In the genomic region with DNA sequence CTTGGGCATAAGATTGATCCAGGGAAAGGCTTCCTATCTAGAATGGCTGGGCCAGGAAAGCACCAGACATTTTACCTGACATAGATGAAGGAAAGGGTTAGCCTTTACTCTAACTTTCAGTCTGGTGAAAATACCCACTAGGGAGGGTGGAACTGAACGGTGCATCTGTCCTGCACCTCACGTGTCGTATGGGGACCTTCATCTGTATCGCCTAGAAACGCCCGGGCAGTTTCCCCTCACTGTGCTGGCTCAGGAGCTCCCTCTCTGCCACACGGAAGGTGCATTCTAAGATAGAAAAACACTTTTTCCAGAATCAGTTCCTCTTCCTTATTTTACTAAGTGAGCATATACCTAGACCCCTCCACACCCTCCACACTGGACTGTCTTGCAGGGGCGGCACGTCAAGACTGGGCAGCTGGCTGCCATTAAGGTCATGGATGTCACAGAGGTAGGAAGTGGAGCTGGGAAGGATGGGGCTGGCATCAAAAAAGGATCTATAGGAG, we compare ENCODE assay signal across 32 mouse cellular contexts. TPM values are rescaled to one million over a fixed set of nuclear protein-coding genes. Genes with fewer than 3 reads are reported as not detected.
DNase-seq lines count a peak whose midpoint lies in the region; ATAC-seq and TF ChIP-seq lines count a peak whose summit lies in the region.
"Had no signal": no experiment of that assay in that cellular context is flagged by ENCODE, and none has a peak within 500 bp of the region (broad histone marks: within the 10 kb centered on the region; RNA-seq: fewer than 3 reads in every experiment).

No protein-coding gene starts in this region.

- peak; percentile 31; the same call in 1 of the 2 replicates for ATAC-seq in megakaryocyte, adult 5-6 weeks (ENCODE audit: poor library complexity, severe bottlenecking)
- ATAC-seq: CD4-positive, CD25-positive, alpha-beta regulatory T cell, adult 4 months; forebrain, embryonic 13.5 days; forebrain, embryonic 15.5 days; forebrain, postnatal 0 days had no signal

- in situ Hi-C loops in CH12.LX (cut with MboI; ENCODE audit: low pct_ligation_motif_present, low pct_unique_long_range_greater_than_20kb, low sequenced_read_pairs), result no loop called here

- 0 out of 2 replicates have a peak overlapping the region, but pooled peaks have one; percentile 2 for H3K27ac ChIP-seq in left cerebral cortex, adult 2 months
- peak overlapping the region; percentile 33; the same call in 1 of the 2 replicates for H3K27ac ChIP-seq in CH12.LX (ENCODE audit: insufficient read depth, low read depth)
- H3K27ac ChIP-seq: embryonic facial prominence, embryonic 13.5 days; embryonic facial prominence, embryonic 15.5 days; forebrain, embryonic 10.5 days; forebrain, embryonic 13.5 days; forebrain, embryonic 15.5 days had no signal

- TF ChIP-seq CTCF in left cerebral cortex, adult 2 months (IDR thresholded peaks at IDR 0.05), result no peak
- peak in 1 of 2 experiments; percentile 41; a peak in 2 of 4 replicates for TF ChIP-seq CTCF in CH12.LX (conservative IDR thresholded peaks at IDR 0.05 in 1 of 2, IDR thresholded peaks at IDR 0.05 in 1 of 2; ENCODE audit: low read depth in 2 of 2, low read length in 2 of 2)

- no peaks in the 10 kb centered on the region for H3K9me3 ChIP-seq in CH12.LX (replicated peaks; ENCODE audit: low read length)
- H3K9me3 ChIP-seq: embryonic facial prominence, embryonic 13.5 days; embryonic facial prominence, embryonic 15.5 days; forebrain, embryonic 10.5 days; forebrain, embryonic 13.5 days; forebrain, embryonic 15.5 days had no signal

- no peak overlapping the region for H3K9ac ChIP-seq in CH12.LX (ENCODE audit: insufficient read depth, low read depth)
- H3K9ac ChIP-seq: embryonic facial prominence, embryonic 13.5 days; embryonic facial prominence, embryonic 15.5 days; forebrain, embryonic 13.5 days; forebrain, embryonic 15.5 days; forebrain, postnatal 0 days had no signal

- no peak overlapping the region for H3K4me2 ChIP-seq in CH12.LX (ENCODE audit: insufficient read depth, low read depth, poor library complexity, severe bottlenecking)
- H3K4me2 ChIP-seq: embryonic facial prominence, embryonic 13.5 days; embryonic facial prominence, embryonic 15.5 days; forebrain, embryonic 13.5 days; forebrain, embryonic 15.5 days had no signal

- H3K79me2 ChIP-seq in CH12.LX (replicated peaks; ENCODE audit: control insufficient read depth, extremely low read depth, insufficient read depth, poor library complexity, severe bottlenecking), result no peaks in the 10 kb centered on the region

- no peaks in the 10 kb centered on the region for H3K27me3 ChIP-seq in CH12.LX (replicated peaks)
- H3K27me3 ChIP-seq: embryonic facial prominence, embryonic 13.5 days; embryonic facial prominence, embryonic 15.5 days; forebrain, embryonic 13.5 days; forebrain, embryonic 15.5 days had no signal

- intact Hi-C loops in left cerebral cortex, adult 2 months (cut with DNase I), result no loop called here
- intact Hi-C loops in left cerebral cortex, postnatal 10 days (cut with DNase I), result loop anchor here (5.0 kb wide), 1 partner anchor 36 kb away; the partner anchor contains the start of gene Mink1
- intact Hi-C loops in heart, postnatal 36 days (cut with DNase I), result no loop called here

- peaks cover 34 to 64% of the 10 kb centered on the region in 2 experiments for H3K36me3 ChIP-seq in CH12.LX (replicated peaks in 1 of 2; ENCODE audit: control insufficient read depth in 1 of 2, insufficient read depth in 1 of 2, low read length in 1 of 2)

- dilution Hi-C loops in CH12.LX (cut with MboI; ENCODE audit: extremely low pct_ligation_motif_present, extremely low pct_unique_long_range_greater_than_20kb, low sequenced_read_pairs), result no loop called here

- no peak overlapping the region for H3K4me3 ChIP-seq in left cerebral cortex, adult 2 months
- H3K4me3 ChIP-seq in CH12.LX (replicated peaks in 1 of 3; ENCODE audit: low read depth in 2 of 3, low read length in 2 of 3, poor library complexity in 1 of 3), result no peak overlapping the region
- H3K4me3 ChIP-seq: embryonic facial prominence, embryonic 13.5 days; embryonic facial prominence, embryonic 15.5 days; erythroblast, embryonic 14.5 days; forebrain, embryonic 10.5 days; forebrain, embryonic 13.5 days; forebrain, embryonic 15.5 days had no signal

- peaks cover 38 to 84% of the 10 kb centered on the region in 2 experiments for H3K4me1 ChIP-seq in CH12.LX (ENCODE audit: control insufficient read depth in 1 of 2, insufficient read depth in 2 of 2)
- H3K4me1 ChIP-seq: embryonic facial prominence, embryonic 15.5 days had no signal

- TF ChIP-seq POLR2A in CH12.LX (IDR thresholded peaks at IDR 0.05; ENCODE audit: low read depth, low read length), result no peak

- DNase-seq in left cerebral cortex, adult 2 months (ENCODE audit: extremely low spot score in 1 of 2, low spot score in 2 of 2), result no peak
- DNase-seq in left cerebral cortex, postnatal 10 days (ENCODE audit: extremely low spot score in 1 of 2, low spot score in 2 of 2), result no peak
- no peak for DNase-seq in CH12.LX (ENCODE audit: extremely low read depth)
- no peak for DNase-seq in right cerebral cortex, adult 2 months (ENCODE audit: low spot score in 2 of 2)
- DNase-seq in heart, postnatal 36 days, result no peak
- no peak for DNase-seq in layer of hippocampus, postnatal 14 days (ENCODE audit: low spot score in 2 of 2)
- DNase-seq: adrenal gland, adult 2 months; adrenal gland, postnatal 10 days; adrenal gland, postnatal 25 days; B cell, adult 2 months; cerebellum, adult 11 months; cerebellum, adult 18-20 months; cerebellum, adult 8-10 months; cerebellum, adult 9-11 months; cerebellum, postnatal 14 days; cerebellum, postnatal 36 days; embryo, embryonic 11 days; forebrain, postnatal 0 days had no signal

- TF ChIP-seq EP300 in CH12.LX (IDR thresholded peaks at IDR 0.05; ENCODE audit: low read length), result peak; percentile 87

- peak; percentile 25 for TF ChIP-seq RAD21 in CH12.LX (IDR thresholded peaks at IDR 0.05; ENCODE audit: low read depth, low read length)

TF ChIP-seq in CH12.LX, 34 proteins besides CTCF, POLR2A, EP300 and RAD21 (continues in another document):
- TF ChIP-seq ZKSCAN1 (IDR thresholded peaks at IDR 0.05; ENCODE audit: borderline replicate concordance, low read depth, low read length) (no peak), TBP (conservative IDR thresholded peaks at IDR 0.05; ENCODE audit: low read depth, low read length) (no peak), TCF12 (IDR thresholded peaks at IDR 0.05; ENCODE audit: low read depth, low read length) (no peak), NRF1 (IDR thresholded peaks at IDR 0.05; ENCODE audit: low read depth, low read length) (no peak), ETS1 (conservative IDR thresholded peaks at IDR 0.05; ENCODE audit: low read depth, low read length) (peak; percentile 69), CHD2 (IDR thresholded peaks at IDR 0.05; ENCODE audit: low read length) (peak; percentile 35; the same call in 1 of the 2 replicates), PAX5 (IDR thresholded peaks at IDR 0.05; ENCODE audit: low read length) (no peak), ELF1 (IDR thresholded peaks at IDR 0.05; ENCODE audit: low read depth, low read length) (peak; percentile 65), MYC (IDR thresholded peaks at IDR 0.05; ENCODE audit: low read depth, low read length) (peak; percentile 68), MXI1 (IDR thresholded peaks at IDR 0.05; ENCODE audit: low read depth, low read length) (no peak; the same call in 1 of the 2 replicates)

RNA-seq across cellular contexts. Expression of gene 4930544D05Rik, which starts 17.1 kb away (rescaled TPM):
- total RNA-seq in left cerebral cortex, adult 2 months (2021), result under 1 TPM; 0.61 TPM
- total RNA-seq in left cerebral cortex, postnatal 10 days (2021), result 1 to 10 TPM in 1 of 2 experiments, under 1 TPM in 1; 0.45 to 1.1 TPM
- 0.17 TPM in 1 of 2 replicates, not detected in the other for total RNA-seq in CH12.LX (2012; rRNA removed)
- not detected in 2 replicates for total RNA-seq in CH12.LX (2014; rRNA removed)
- not detected in 2 replicates for polyA plus RNA-seq in CH12.LX (2012; ENCODE audit: insufficient read length, low read depth)
- total RNA-seq in megakaryocyte, adult 5-6 weeks (2015), result not detected in 2 replicates
- not detected in 2 replicates for total RNA-seq in megakaryocyte, adult 5-6 weeks (2017)
- not detected for total RNA-seq in heart, postnatal 36 days (2021)
- under 1 TPM; 0.88 TPM for total RNA-seq in layer of hippocampus, postnatal 14 days (2021)
- total RNA-seq: adrenal gland, adult 2 months; adrenal gland, postnatal 10 days; adrenal gland, postnatal 25 days; adrenal gland, postnatal 4 days; common myeloid progenitor, adult 5-6 weeks; MEL had no signal
- polyA plus RNA-seq: adrenal gland, adult 2 months; brain, embryonic 14.5 days; embryonic facial prominence, embryonic 11.5 days; embryonic facial prominence, embryonic 13.5 days; embryonic facial prominence, embryonic 15.5 days; erythroblast, embryonic 14.5 days; forebrain, embryonic 10.5 days; forebrain, embryonic 13.5 days; forebrain, embryonic 15.5 days; forebrain, postnatal 0 days had no signal

RNA-seq across cellular contexts. Expression of gene Chrne, which starts 20.5 kb away (rescaled TPM):
- total RNA-seq in left cerebral cortex, adult 2 months (2021), result not detected
- under 1 TPM in 1 of 2 experiments, not detected in 1; 0.75 TPM for total RNA-seq in left cerebral cortex, postnatal 10 days (2021)
- total RNA-seq in CH12.LX (2012; rRNA removed) (not detected in 2 replicates), CH12.LX (2014; rRNA removed) (not detected in 2 replicates)
- polyA plus RNA-seq in CH12.LX (2012; ENCODE audit: insufficient read length, low read depth), result not detected in 2 replicates
- total RNA-seq in megakaryocyte, adult 5-6 weeks (2015), result 0.36 TPM in 1 of 2 replicates, not detected in the other
- 0.41 and 1.2 TPM in 2 replicates for total RNA-seq in megakaryocyte, adult 5-6 weeks (2017)
- not detected for total RNA-seq in heart, postnatal 36 days (2021)
- total RNA-seq in layer of hippocampus, postnatal 14 days (2021), result under 1 TPM; 0.32 to 0.57 TPM
- total RNA-seq: adrenal gland, adult 2 months; adrenal gland, postnatal 25 days; ES-E14; forebrain, postnatal 0 days had no signal
- polyA plus RNA-seq: embryonic facial prominence, embryonic 11.5 days; embryonic facial prominence, embryonic 13.5 days; forebrain, embryonic 10.5 days; forebrain, embryonic 13.5 days had no signal

RNA-seq across cellular contexts. Expression of gene Mink1, which starts 35.8 kb away (rescaled TPM):
- 100 to 1,000 TPM; 411 to 445 TPM for total RNA-seq in left cerebral cortex, adult 2 months (2021)
- 100 to 1,000 TPM; 252 to 262 TPM for total RNA-seq in left cerebral cortex, postnatal 10 days (2021)
- 24.3 and 31.2 TPM in 2 replicates for total RNA-seq in CH12.LX (2012; rRNA removed)
- total RNA-seq in CH12.LX (2014; rRNA removed), result 11.6 and 15.0 TPM in 2 replicates
- 79.8 and 82.8 TPM in 2 replicates for polyA plus RNA-seq in CH12.LX (2012; ENCODE audit: insufficient read length, low read depth)
- total RNA-seq in megakaryocyte, adult 5-6 weeks (2015), result 20.6 and 21.3 TPM in 2 replicates
- total RNA-seq in megakaryocyte, adult 5-6 weeks (2017), result 12.7 and 17.5 TPM in 2 replicates
- total RNA-seq in heart, postnatal 36 days (2021), result 10 to 100 TPM; 43.9 to 49.4 TPM
- 100 to 1,000 TPM; 350 to 366 TPM for total RNA-seq in layer of hippocampus, postnatal 14 days (2021)

RNA-seq across cellular contexts. Expression of gene Gp1ba, which starts 40.4 kb away (rescaled TPM):
- not detected for total RNA-seq in left cerebral cortex, adult 2 months (2021)
- not detected for total RNA-seq in left cerebral cortex, postnatal 10 days (2021)
- 0.25 TPM in 2 replicates for total RNA-seq in CH12.LX (2012; rRNA removed)
- total RNA-seq in CH12.LX (2014; rRNA removed), result not detected in 2 replicates
- 0.84 and 1.1 TPM in 2 replicates for polyA plus RNA-seq in CH12.LX (2012; ENCODE audit: insufficient read length, low read depth)
- total RNA-seq in megakaryocyte, adult 5-6 weeks (2015), result 0.20 and 0.23 TPM in 2 replicates
- 0.04 TPM in 1 of 2 replicates, not detected in the other for total RNA-seq in megakaryocyte, adult 5-6 weeks (2017)
- total RNA-seq in heart, postnatal 36 days (2021), result under 1 TPM; 0.16 to 0.17 TPM
- total RNA-seq in layer of hippocampus, postnatal 14 days (2021), result not detected
- total RNA-seq: adrenal gland, postnatal 25 days had no signal

RNA-seq across cellular contexts. Expression of gene Rnf167, which starts 48.5 kb away (rescaled TPM):
- 10 to 100 TPM; 81.7 to 86.9 TPM for total RNA-seq in left cerebral cortex, adult 2 months (2021)
- total RNA-seq in left cerebral cortex, postnatal 10 days (2021), result 10 to 100 TPM; 62.2 to 62.7 TPM
- total RNA-seq in CH12.LX (2012; rRNA removed), result 23.5 and 24.0 TPM in 2 replicates
- 24.1 and 25.5 TPM in 2 replicates for total RNA-seq in CH12.LX (2014; rRNA removed)
- 28.0 and 31.7 TPM in 2 replicates for polyA plus RNA-seq in CH12.LX (2012; ENCODE audit: insufficient read length, low read depth)
- 75.6 and 82.1 TPM in 2 replicates for total RNA-seq in megakaryocyte, adult 5-6 weeks (2015)
- 57.4 and 60.0 TPM in 2 replicates for total RNA-seq in megakaryocyte, adult 5-6 weeks (2017)
- total RNA-seq in heart, postnatal 36 days (2021), result 10 to 100 TPM; 52.5 to 57.9 TPM
- 10 to 100 TPM; 70.2 to 72.3 TPM for total RNA-seq in layer of hippocampus, postnatal 14 days (2021)

Comparison
In these comparisons a context has a peak if more than half of its experiments do, and no peak if none do; other contexts are left out.
1. RNA of gene Mink1, which starts 35.8 kb away (total RNA-seq): 411 to 445 TPM in left cerebral cortex, adult 2 months, 350 to 366 TPM in layer of hippocampus, postnatal 14 days and 252 to 262 TPM in left cerebral cortex, postnatal 10 days; 43.9 to 49.4 TPM in heart, postnatal 36 days, 11.6 to 31.2 TPM in CH12.LX and 12.7 to 21.3 TPM in megakaryocyte, adult 5-6 weeks; every median in the first group is over 4 times any median in the second.